Mouse (Mus musculus) neural tube, embryonic 13.5 days (tissue): ENCODE data around the gene Tuba3a. TPM values are rescaled to one million over a fixed set of nuclear protein-coding genes. Genes with fewer than 3 reads are reported as not detected.
"Not testable (repeated sequence)": the region's sequence is repeated elsewhere in the genome, so short reads cannot be mapped to it uniquely, and the experiment has no call there.

ENCODE experiments used
- ATAC-seq: fragments of 200-750 bp; cut with Nextera tagmentation; 2 replicates; pipeline ENCODE4 v1.8.0; 2017; ENCODE audit warnings: low read depth, mild to moderate bottlenecking, moderate TSS enrichment, moderate library complexity
- H3K27ac ChIP-seq: fragments of 300-500 bp; sonication (generic); replicated peaks from 2 replicates; pipeline ENCODE4 v1.5.1; 2015; ENCODE audit warnings: moderate library complexity, mild to moderate bottlenecking, inconsistent platforms
- H3K27me3 ChIP-seq: fragments of 300-500 bp; sonication (generic); 2 replicates; pipeline ENCODE4 v1.6.1; 2015; ENCODE audit warnings: mild to moderate bottlenecking, inconsistent platforms
- H3K36me3 ChIP-seq: fragments of 300-500 bp; sonication (generic); 2 replicates; pipeline ENCODE4 v1.6.1; 2015; ENCODE audit warnings: mild to moderate bottlenecking, inconsistent platforms
- H3K4me1 ChIP-seq: fragments of 300-500 bp; sonication (generic); replicated peaks from 2 replicates; pipeline ENCODE4 v1.6.1; 2015; ENCODE audit warnings: inconsistent platforms
- H3K4me2 ChIP-seq: fragments of 300-500 bp; sonication (generic); 2 replicates; pipeline ENCODE4 v1.6.1; 2015; ENCODE audit warnings: inconsistent platforms, mild to moderate bottlenecking, moderate library complexity
- H3K4me3 ChIP-seq: fragments of 300-500 bp; sonication (generic); 2 replicates; pipeline ENCODE4 v1.5.1; 2015; ENCODE audit warnings: mild to moderate bottlenecking, inconsistent platforms
- H3K9ac ChIP-seq: fragments of 300-500 bp; sonication (generic); 2 replicates; pipeline ENCODE4 v1.6.1; 2015; ENCODE audit warnings: moderate library complexity, mild to moderate bottlenecking, inconsistent platforms
- H3K9me3 ChIP-seq: fragments of 300-500 bp; sonication (generic); 2 replicates; pipeline ENCODE4 v1.6.1; 2016; ENCODE audit warnings: inconsistent platforms
- WGBS: fragments of 180-500 bp; shearing (Covaris S2); methylation state at CpG from one replicate; pipeline ENCODE4 v1.1.7; 2015; 5-methylcytosine and 5-hydroxymethylcytosine counted together
- polyA plus RNA-seq: library from polyadenylated mRNA; unstranded; fragments of >200 nt; fragmentation: Nextera tagmentation; extraction: Ambion mirVana; gene quantifications from 2 replicates; pipeline ENCODE4 v1.2.1, GENCODE M21; 2015

Tuba3a gene
- polyA plus RNA-seq, 1 experiment from 2014 or later: not detected

DNA sequence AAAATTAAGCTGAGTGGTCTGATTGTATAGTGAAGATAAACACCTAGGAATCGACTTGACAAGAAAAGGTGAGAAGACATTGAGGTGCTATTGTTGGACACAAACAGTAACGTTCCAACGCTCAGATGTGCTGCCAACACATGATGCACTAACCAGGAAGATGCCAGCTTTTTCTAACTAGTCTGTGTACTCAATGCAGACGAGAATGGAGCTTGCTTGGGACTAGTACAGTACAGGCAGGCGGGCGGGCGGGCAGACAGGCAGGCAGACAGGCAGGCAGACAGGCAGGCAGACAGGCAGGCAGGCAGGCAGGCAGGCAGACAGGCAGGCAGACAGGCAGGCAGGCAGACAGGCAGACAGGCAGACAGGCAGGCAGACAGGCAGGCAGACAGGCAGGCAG, 18.6 kb upstream of the Tuba3a start:
- not testable (repeated sequence) for H3K27me3 ChIP-seq, H3K4me1 ChIP-seq, H3K27ac ChIP-seq, H3K9me3 ChIP-seq, ATAC-seq, H3K9ac ChIP-seq, H3K4me2 ChIP-seq, H3K4me3 ChIP-seq, H3K36me3 ChIP-seq
- WGBS: 81% methylated on average over 7 of the region's 7 CpGs

DNA sequence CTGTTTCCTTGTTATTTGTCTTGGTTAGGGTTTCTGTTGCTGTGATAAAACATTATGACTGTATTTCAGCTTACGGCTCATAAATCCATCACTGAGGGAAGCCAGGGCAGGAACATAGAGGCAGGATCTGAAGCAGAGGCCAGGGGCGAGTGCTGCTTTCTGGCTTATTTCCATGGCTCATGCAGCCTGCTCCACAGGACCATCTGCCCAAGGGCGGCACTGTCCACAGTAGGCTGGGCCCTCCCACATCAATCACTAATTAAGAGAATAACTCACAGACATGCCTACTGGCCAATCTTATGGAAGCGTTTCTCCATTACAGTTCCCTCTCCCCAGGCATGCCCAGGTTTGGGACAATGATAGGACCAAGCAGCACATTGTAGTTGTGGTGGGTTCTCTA, 17.4 kb upstream of the Tuba3a start:
- ATAC-seq: no peak
- Histone ChIP-seq H3K4me3 (no peak overlapping the region), H3K27me3 (no peaks in the 10 kb centered on the region), H3K27ac (no peak overlapping the region), H3K9ac (no peak overlapping the region), H3K4me2 (no peak overlapping the region), H3K4me1 (no peaks in the 10 kb centered on the region), H3K9me3 (no peaks in the 10 kb centered on the region), H3K36me3 (no peaks in the 10 kb centered on the region)
- WGBS: 60% methylated on average over 4 of the region's 4 CpGs

DNA sequence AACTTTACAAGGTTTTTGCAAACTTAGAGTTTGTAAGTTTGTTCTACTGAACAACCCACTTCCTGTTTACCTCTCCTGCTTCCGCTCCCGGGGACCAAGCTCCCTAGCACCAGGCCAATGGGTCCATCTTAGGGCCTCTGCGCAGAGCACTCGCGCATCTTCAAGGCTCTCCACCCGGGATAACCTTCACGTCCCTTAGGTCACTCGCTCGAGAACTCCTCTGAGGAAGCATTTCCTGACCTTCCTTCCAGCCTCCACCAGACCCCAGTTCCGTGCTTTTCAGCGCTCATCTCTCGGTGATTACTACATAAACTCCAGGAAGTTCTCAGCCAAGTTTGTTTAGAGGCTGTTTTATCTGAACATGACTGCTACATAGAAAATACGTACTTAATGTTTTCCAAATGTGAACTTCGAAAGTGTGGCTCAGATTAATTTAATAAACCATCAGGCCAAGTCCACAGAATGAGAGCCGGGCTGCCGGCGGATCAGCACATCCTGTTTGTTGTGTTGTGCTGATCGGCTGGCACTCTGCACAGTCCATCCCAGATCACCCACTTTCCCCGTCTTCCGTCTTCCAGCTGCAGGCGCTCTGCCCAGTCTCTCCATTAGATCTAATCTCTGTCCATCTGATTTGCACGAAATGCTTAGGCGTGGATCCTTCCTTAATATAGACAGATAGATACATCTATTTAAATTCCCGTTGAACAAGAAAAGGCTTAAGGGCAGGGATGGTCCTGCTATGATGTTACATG, 16.6 kb upstream of the Tuba3a start:
- Histone ChIP-seq H3K4me1 (no peaks in the 10 kb centered on the region), H3K9me3 (no peaks in the 10 kb centered on the region), H3K4me2 (no peak overlapping the region), H3K4me3 (no peak overlapping the region), H3K27me3 (no peaks in the 10 kb centered on the region), H3K9ac (no peak overlapping the region), H3K36me3 (no peaks in the 10 kb centered on the region), H3K27ac (no peak overlapping the region)
- ATAC-seq: no peak
- 89% methylated on average over 24 of the region's 24 CpGs for WGBS

DNA sequence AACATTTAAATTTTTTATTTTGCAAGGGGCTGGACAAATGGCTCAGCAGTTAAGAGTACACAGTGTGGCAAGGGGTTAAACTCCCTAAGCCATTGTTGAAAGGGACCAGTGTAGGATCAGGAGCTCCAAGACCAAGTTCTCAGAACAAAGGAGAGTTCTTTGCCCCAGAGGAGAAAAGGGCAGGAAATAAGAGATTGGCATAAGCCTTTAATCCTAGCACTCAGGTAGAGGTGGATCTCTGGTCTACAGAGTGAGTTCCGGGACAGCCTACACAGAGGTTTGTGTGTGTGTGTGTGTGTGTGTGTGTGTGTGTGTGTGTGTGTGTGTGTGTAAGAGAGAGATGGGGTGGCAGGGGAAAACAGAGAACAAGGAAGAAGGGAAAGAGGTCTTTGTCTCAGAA, 15.1 kb upstream of the Tuba3a start:
- no peak overlapping the region for H3K4me2 ChIP-seq
- no peaks in the 10 kb centered on the region for H3K4me1 ChIP-seq
- no peak overlapping the region for H3K27ac ChIP-seq
- no peak for ATAC-seq
- H3K9ac ChIP-seq: no peak overlapping the region
- no peaks in the 10 kb centered on the region for H3K9me3 ChIP-seq
- 77% methylated on average over 1 of the region's 1 CpGs for WGBS
- H3K27me3 ChIP-seq: no peaks in the 10 kb centered on the region
- H3K4me3 ChIP-seq: no peak overlapping the region
- no peaks in the 10 kb centered on the region for H3K36me3 ChIP-seq

DNA sequence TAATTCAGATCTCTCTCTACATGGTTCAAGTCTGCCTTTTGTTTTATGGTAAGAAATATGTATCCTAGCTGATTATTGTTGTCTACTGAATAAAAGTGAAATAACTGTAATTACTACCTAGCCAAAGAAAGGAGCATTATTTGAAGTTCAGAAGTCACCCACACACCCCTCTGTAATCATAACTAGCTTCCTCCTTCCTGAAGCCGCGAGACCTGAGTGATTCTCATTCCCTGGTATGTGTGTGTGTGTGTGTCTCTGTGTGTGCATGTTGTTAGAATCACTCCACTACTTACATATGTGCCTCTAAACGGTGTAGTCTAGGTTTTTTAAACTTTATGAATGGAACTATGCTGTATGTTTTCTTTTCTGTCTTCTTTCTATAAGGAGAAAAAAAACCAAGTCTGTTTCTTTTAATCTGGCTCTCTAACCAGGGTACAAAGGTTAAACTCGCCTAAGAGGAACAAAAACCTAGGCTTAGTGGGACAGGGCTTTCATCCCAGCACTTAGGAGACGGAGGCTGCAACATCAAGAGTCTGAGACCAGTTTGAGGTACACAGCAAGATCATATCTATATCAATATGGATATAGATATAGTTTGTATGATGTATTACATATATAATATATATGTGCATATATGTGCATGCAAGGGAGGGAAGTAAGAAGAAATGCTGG, 11.4 kb upstream of the Tuba3a start:
- Histone ChIP-seq H3K4me2 (no peak overlapping the region), H3K4me1 (no peaks in the 10 kb centered on the region), H3K27ac (no peak overlapping the region), H3K9me3 (no peaks in the 10 kb centered on the region), H3K4me3 (no peak overlapping the region), H3K36me3 (no peaks in the 10 kb centered on the region), H3K9ac (no peak overlapping the region), H3K27me3 (no peaks in the 10 kb centered on the region)
- WGBS: 80% methylated on average over 5 of the region's 5 CpGs
- no peak for ATAC-seq

DNA sequence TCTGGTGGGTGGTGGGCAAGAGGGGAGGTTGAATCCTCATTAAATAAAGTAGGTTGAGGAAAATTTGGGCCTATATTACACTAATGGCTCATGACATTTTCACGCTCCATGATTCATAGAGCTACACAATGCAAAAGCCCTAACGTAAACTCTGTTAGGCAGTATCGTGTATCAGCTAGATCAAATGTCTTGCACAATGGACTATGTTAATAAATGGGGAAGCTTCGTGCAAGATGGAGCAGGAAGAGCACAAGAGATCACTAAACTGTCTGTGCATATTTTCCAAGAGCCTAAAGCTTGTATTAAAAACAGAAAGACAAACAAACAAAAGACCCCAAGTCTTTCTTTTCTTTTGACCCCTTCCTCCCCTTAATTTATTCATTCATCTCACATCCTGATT, 8.2 kb upstream of the Tuba3a start:
- H3K4me1 ChIP-seq: no peaks in the 10 kb centered on the region
- H3K27ac ChIP-seq: no peak overlapping the region
- H3K4me3 ChIP-seq: no peak overlapping the region
- no peaks in the 10 kb centered on the region for H3K36me3 ChIP-seq
- 79% methylated on average over 4 of the region's 4 CpGs for WGBS
- H3K9ac ChIP-seq: no peak overlapping the region
- no peaks in the 10 kb centered on the region for H3K27me3 ChIP-seq
- H3K4me2 ChIP-seq: no peak overlapping the region
- H3K9me3 ChIP-seq: no peaks in the 10 kb centered on the region
- no peak for ATAC-seq

DNA sequence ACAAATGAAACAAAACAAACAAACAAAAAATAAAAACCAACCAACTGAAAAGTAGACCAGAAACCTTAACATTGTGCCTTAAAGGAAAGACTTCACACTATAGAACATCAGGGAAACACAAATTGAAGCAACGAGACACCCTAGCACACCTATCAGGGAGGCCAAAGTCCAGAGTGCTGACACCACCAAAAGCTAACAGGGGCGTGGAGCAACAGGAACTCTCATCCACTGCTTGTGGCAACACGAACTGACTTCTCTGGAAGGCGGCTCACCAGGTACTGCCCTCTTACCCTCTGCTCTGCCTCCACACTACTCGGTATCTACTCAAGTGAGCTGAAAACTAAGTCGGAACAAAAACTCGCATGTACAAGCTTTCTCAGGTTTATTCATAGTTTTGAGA, 6.4 kb upstream of the Tuba3a start:
- 90% methylated on average over 7 of the region's 7 CpGs for WGBS
- no peak for ATAC-seq

DNA sequence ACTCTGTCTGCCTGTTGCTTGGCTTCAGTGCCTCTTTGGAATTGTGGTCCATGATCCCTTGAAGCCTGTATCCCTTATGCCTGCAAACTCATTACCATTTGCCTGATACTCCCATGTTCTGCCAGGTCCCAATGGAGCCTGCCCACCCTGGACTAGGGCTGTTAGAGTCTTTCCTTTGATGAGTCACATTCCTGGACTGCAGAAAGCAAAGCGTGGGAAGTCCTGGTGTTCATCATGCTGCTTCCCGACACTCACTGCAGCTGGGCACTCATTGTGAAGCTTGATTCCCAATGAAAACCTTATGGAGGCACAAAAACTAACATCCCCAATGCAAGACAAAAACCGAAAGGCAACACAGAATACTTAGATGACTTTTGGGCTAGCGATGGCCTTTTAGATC, 5.5 kb upstream of the Tuba3a start:
- Histone ChIP-seq H3K9ac (no peak overlapping the region), H3K4me1 (no peaks in the 10 kb centered on the region), H3K4me3 (no peak overlapping the region), H3K4me2 (no peak overlapping the region), H3K27me3 (no peaks in the 10 kb centered on the region), H3K27ac (no peak overlapping the region), H3K36me3 (no peaks in the 10 kb centered on the region), H3K9me3 (no peaks in the 10 kb centered on the region)
- no peak for ATAC-seq
- 86% methylated on average over 4 of the region's 4 CpGs for WGBS

More for the DNA sequence above, 6.4 kb upstream of the Tuba3a start:
- Histone ChIP-seq H3K4me1 (no peaks in the 10 kb centered on the region), H3K4me2 (no peak overlapping the region), H3K4me3 (no peak overlapping the region), H3K27ac (no peak overlapping the region), H3K27me3 (no peaks in the 10 kb centered on the region), H3K9ac (no peak overlapping the region), H3K36me3 (no peaks in the 10 kb centered on the region), H3K9me3 (no peaks in the 10 kb centered on the region)

DNA sequence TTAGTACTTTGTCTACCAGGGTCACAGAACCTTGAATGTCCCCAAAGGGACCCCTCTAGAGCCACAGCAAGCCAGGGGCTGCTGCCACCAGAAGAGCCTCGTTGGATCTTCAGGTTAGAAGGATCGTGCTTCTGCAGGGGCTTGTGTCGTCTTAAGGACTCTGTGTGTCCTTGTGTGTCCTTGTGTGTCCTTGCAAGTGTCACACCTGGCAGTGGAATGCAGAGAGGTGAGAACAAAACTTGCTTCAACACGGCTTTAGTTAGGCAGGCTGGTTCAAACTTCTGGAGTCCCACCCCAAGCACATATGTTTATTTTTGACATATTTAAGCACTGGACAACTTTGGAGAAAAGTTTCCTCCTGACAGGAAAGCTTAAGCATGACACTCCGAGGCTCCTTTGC, 2.9 kb upstream of the Tuba3a start:
- H3K4me3 ChIP-seq: no peak overlapping the region
- no peaks in the 10 kb centered on the region for H3K27me3 ChIP-seq
- no peak for ATAC-seq
- H3K36me3 ChIP-seq: no peaks in the 10 kb centered on the region
- no peaks in the 10 kb centered on the region for H3K9me3 ChIP-seq
- 84% methylated on average over 5 of the region's 5 CpGs for WGBS
- H3K27ac ChIP-seq: no peak overlapping the region
- no peaks in the 10 kb centered on the region for H3K4me1 ChIP-seq
- no peak overlapping the region for H3K4me2 ChIP-seq
- no peak overlapping the region for H3K9ac ChIP-seq

DNA sequence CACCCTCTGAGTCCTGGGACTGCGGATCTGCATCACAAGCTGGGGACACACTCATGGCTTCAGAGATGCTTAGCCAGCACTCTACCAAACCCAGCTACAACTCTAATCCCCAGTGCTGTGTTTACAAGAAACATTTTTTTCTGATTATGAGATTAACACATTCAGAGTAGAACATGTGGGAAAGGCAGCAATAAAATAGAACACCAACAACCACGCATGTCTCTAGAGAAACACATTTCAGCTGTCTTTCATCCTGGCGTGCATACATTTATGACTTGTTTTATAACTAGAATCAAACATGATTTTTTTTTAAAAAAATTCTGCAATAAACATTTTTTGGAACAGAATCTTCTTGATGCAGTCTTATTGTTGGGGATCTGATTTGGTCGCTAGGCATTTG, 1.1 kb upstream of the Tuba3a start:
- Histone ChIP-seq H3K4me1 (no peaks in the 10 kb centered on the region), H3K36me3 (no peaks in the 10 kb centered on the region), H3K4me2 (no peak overlapping the region), H3K27me3 (no peaks in the 10 kb centered on the region), H3K9me3 (no peaks in the 10 kb centered on the region), H3K4me3 (no peak overlapping the region), H3K9ac (no peak overlapping the region), H3K27ac (no peak overlapping the region)
- 81% methylated on average over 4 of the region's 4 CpGs for WGBS
- ATAC-seq: no peak

DNA sequence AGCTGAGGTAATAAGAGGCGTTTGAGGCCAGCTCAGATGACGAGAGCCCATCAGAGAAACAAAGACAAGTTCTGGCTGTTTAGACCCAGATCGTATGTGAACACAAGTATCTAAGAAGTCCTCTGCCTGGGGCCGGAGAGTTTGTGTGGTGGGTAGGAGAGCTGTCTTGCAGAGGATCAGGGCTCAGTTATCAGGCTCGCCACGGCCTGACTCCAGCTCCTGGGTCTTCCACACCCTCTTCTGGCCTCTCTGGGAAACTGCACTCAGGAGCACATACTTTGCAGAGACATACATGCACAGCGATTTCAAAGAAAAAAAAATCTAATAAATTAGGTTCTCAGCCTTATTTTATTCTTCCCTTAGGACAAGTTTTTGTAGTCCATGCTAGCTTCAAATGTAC, 1.1 kb downstream of the Tuba3a start:
- H3K27me3 ChIP-seq: no peaks in the 10 kb centered on the region
- H3K4me3 ChIP-seq: no peak overlapping the region
- H3K9ac ChIP-seq: no peak overlapping the region
- no peak overlapping the region for H3K27ac ChIP-seq
- H3K4me1 ChIP-seq: no peaks in the 10 kb centered on the region
- no peaks in the 10 kb centered on the region for H3K9me3 ChIP-seq
- no peaks in the 10 kb centered on the region for H3K36me3 ChIP-seq
- WGBS: 91% methylated on average over 7 of the region's 7 CpGs
- H3K4me2 ChIP-seq: no peak overlapping the region
- ATAC-seq: no peak

DNA sequence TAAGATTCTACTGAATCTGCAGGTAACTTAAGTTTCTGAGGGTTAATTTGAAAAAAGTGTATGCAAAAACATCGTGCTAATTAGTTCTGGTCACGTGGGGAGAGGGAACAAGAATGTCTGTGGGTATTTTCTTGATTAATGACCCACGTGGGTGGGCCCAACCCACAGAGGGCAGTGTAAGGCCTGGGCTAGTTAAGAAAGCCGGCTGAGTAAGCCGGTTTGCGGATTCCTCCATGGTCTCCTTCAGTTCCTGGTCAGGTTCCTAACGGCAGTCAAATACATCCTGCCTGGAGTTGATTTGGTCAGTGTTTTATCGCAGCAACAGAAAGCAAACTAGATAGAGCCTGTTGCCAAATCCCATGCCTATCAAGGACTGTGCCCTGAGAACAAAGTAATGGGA, 1.6 kb downstream of the Tuba3a start:
- WGBS: 55% methylated on average over 8 of the region's 8 CpGs

DNA sequence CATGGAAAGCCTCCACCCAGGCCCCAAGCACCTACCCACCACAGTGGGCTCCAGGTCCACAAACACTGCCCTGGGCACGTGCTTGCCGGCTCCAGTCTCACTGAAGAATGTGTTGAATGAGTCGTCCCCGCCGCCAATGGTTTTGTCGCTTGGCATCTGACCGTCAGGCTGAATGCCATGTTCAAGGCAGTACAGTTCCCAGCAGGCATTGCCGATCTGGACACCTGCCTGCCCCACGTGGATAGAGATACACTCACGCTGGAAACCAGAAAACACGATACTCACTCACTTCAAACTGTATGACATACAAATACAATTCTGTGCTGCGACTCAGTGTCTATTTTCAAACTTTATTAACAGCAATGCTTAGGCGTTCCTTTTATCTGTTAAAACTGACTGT, 3.1 kb downstream of the Tuba3a start:
- not testable (repeated sequence) for H3K4me2 ChIP-seq, H3K9me3 ChIP-seq, H3K36me3 ChIP-seq, H3K9ac ChIP-seq, H3K4me3 ChIP-seq, H3K4me1 ChIP-seq, ATAC-seq, H3K27ac ChIP-seq, H3K27me3 ChIP-seq
- 92% methylated on average over 13 of the region's 13 CpGs for WGBS

More for the DNA sequence above, 1.6 kb downstream of the Tuba3a start:
- Histone ChIP-seq H3K27me3 (no peaks in the 10 kb centered on the region), H3K27ac (no peak overlapping the region), H3K4me2 (no peak overlapping the region), H3K9ac (no peak overlapping the region), H3K9me3 (no peaks in the 10 kb centered on the region), H3K36me3 (no peaks in the 10 kb centered on the region), H3K4me1 (no peaks in the 10 kb centered on the region), H3K4me3 (no peak overlapping the region)
- no peak for ATAC-seq
